Mouse (Mus musculus) NIH3T3 (cell line): ENCODE measurements around the gene Caly.

Experiments
- DNase-seq: peaks from one replicate; pipeline ENCODE4 v3.0.0-alpha.2; 2012; ENCODE audit warnings: low read depth

Caly gene

DNA sequence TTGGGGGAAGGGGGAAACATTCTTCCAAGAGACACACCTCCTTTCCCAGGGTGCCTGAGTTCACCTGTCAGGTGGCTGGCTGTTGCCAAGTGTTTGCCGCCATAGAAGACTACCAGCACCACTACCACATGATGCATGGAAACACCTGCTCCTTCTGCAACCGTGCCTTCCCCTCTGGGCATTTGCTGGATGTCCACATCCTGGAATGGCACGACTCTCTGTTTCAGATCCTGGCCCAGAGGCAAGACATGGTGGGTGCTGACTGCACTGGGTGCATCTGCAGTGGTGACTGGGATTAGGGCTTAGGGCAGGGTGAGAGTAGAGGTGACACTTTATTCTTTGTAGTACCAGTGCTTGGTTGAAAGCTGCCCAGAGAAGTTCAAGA, 45.2 kb downstream of the Caly start:
- DNase-seq: no peak

DNA sequence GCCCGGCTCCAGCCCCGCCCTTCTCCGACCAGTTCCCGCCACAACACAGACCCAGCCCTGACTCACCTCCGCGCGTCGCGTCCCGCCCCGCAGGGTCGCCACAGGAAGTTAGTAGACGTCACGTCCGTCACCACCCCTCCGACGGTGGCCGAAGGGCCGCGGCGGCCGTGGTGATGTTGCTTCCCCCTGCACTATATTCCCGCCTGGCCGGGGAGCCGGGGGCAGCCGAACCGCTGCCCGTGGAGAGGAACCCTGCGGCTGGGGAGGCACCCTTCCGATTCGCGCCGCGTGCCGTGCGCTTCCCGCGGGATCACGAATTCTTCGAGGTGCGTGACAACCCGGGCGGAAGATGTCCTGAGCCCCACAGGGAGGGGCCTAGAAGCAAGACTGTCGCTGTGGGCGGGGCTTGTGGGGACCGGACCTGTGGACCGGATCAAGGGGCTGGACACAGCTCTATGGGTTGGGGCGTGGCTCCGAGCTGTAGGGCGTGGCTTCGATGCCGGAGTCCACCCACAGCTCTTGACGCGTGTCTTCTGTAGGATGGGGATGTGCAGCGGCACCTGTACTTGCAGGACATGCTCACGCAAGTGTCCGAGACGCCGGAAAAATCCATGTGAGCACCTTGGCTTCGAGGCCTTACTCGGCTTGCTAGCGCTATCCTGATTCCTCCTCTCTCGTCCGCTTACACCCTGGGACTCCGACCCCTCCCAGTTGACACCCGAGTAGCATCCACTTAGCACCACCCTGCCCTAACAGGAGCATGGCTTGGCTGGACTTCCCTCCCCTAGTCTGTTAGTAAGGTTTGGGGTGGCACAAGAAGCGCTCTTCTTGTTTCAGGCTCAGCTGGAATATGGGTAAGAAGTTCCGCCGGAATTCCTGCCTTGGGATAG, 45.8 kb downstream of the Caly start, which contains the start of the genes Zfp511 and Tubgcp2:
Zfp511 (plus strand) TSS at position 111 of the 890 bp plus-strand sequence.
Tubgcp2 (minus strand) TSS at position 389 of the 890 bp plus-strand sequence.
- peak; percentile 95 for DNase-seq

DNA sequence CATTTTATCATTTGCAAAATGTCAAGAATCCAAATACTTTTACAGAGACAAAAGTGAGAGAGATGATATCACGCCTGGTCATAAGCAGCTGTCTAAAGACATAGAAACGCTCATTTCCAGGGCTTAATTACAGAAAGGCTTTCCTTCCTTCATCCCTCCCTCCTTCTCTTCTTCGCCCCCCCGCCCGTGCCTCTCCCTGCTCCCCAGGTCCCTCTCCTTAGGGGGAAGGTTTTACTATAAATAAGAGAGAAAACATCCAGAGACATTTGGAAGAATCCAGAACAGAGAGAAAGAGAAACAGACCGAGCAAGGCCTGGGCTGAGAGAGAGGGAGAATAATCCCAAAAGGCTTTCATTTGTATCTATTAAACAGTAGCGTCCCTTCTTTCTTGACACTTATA, 46.9 kb downstream of the Caly start:
- no peak for DNase-seq

- no peak for DNase-seq
These were observed 49.0 kb downstream of the Caly start for GRCm38 (mm10) chr7:140033386-140033785.

- no peak for DNase-seq
These were observed 50.0 kb downstream of the Caly start for GRCm38 (mm10) chr7:140032366-140032765.

DNA sequence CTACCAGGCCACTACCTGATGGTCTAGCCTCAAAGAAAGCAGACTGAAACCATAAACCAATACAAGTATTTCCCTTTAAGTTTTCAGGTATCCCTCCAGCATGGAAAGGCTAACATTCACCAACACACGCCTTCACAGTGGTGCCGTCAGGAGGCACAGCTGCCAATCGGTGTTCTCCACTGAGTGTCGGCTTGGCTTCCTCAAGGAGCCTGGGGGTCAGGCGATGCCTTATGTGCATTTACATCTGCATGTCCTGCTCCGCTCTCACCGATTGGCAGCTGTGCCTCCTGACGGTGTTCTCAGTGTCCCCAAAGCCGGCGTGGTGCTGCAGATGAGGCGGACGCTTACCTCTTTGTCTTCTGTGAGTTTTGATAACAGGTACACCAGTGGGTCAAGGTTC, 50.6 kb downstream of the Caly start:
- no peak for DNase-seq
